Mouse (Mus musculus): ENCODE data around the gene Fbxo33.
"Not testable (repeated sequence)": the region's sequence is repeated elsewhere in the genome, so short reads cannot be mapped to it uniquely, and the experiment has no call there.

Gene Fbxo33

GRCm38 (mm10) chr12:59219325-59220225 is at the start of gene Fbxo33:
Gene Fbxo33 (minus strand): TSS chr12:59219725.
- DNase-seq, result peak; percentile 96 to 97

- no peak for DNase-seq
Observed at GRCm38 (mm10) chr12:59265942-59266231, 46.4 kb upstream of the Fbxo33 start.

- DNase-seq, result peak in 1 of 2 experiments; percentile 2
Observed at GRCm38 (mm10) chr12:59265207-59265941, 45.8 kb upstream of the Fbxo33 start.

GRCm38 (mm10) chr12:59262841-59263240 is 43.3 kb upstream of the Fbxo33 start:
- no peak for DNase-seq

DNA sequence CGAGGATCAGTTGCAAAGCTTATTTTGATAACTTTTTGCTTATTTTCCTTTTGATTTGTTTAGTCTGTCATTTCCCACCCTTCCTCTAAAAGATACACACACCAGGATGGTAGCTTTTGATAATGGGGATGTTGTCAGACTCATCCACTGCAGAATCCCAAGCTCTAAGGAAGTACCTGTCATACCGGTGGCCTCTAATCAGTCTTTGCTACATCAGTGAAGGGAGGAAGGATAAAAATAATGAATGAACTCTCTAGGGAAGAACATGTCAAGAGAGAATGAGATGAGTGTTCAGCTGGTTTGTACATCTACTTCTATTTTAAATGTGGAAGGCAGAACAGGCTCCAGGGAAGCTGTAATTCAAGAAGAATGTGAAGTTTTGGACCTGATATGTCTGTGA is 41.3 kb upstream of the Fbxo33 start:
- DNase-seq, result no peak

- no peak for DNase-seq
Observed at GRCm38 (mm10) chr12:59260362-59260761, 40.8 kb upstream of the Fbxo33 start.

GRCm38 (mm10) chr12:59259015-59259414 is 39.5 kb upstream of the Fbxo33 start:
- DNase-seq, result no peak

DNA sequence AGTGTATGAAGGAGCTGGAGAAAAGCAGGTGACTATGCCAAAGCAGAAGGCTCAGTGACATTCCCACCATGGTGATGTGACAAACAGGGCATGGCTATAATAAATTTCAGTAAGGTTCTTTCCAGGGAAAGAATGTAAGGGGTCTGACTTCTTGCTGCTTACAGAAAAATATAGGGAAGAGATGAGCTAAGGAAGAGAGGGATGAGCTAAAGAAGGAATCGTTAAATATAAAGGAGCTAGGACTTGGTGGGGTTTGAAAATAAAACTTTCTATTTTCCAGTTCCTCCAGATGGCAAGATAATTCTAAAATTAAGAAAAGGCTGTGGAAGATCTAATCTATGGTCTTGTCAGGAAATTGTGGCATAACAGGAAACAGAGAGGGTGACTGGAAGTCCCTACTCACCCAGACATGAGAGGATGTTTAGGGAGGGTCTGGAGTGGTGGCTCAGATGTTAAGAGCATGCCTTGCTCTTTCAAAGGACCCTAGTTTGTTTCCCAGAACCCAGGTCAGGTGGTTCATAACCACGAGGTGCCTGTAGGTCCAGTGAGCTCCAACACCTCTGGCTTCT is 30.8 kb upstream of the Fbxo33 start:
- DNase-seq, result no peak

DNA sequence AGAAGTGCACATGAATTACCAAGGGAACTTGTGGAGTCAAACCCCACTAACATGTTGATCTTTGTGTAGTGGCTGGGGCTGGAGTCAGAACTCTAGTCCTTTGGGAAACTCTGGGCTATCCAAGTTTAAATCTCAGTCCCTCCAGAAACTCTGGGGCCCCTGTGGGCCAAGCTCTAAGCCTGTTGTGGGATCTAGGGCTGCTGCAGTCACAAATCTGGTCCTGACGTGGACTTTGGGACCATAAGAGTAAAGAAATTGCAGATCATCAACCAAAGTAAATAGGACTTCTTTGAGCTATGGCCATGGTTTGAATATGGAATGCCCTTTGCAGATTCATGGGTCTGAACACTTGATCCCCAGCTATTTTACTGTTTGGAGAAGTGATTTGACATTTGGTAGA is 29.4 kb upstream of the Fbxo33 start:
- DNase-seq, result no peak

DNA sequence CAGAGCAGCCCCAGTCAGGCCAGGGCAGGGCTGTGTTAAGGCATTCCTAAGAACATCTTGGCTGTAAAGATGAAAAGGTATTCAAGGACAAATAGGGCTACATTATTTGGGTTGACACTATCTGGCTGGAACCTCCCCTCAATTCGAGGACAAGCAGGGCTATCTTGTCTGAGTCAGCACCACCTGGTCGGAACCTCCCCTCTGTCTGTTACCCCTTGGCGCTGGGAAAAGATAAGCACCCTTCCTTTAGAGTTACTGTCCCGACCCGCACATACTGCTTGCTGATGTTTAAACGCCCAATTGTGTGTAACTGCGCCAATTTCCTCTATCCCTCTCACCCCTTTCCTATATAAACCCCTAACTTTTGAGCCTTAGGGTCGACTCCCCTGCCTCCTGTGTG is 21.5 kb upstream of the Fbxo33 start:
- DNase-seq, result not testable (repeated sequence)

DNA sequence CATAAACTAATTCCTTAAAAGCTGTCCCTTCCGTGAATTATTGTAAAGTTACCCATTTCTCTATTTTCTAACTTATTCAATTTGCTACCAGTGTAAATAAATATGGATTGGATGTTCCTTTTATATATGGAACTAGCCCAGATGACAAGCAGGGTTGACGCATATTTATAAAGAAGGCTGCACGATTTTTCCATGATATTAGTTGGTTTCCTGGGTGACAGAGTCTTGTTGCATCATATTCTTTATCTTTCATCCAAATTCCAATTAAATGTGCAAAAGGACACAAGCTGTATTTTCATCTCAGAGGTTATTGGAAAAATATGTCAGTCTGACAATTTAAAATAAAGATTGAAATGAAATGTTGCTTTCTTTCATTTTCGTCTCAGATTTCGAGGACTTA is 18.9 kb upstream of the Fbxo33 start:
- no peak for DNase-seq

DNA sequence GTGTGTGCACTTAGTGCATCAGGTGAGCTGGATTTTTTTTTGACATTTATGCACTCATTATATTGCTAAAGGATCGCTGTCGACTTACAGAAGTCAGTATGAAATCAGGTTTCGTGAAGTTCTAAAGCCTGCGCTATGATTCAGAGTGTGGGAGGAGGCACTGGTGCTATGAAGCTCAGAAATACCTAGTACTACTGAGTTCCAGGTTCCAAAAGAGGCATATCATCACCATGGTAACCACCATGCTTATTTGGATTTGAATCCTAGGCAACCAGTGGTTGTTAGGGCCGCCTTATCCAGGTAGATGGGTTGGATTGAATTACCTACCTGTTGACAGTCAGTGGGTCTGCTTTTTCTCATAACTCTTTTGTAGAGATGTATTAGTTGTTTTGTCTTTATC is 8.9 kb upstream of the Fbxo33 start:
- no peak for DNase-seq

- DNase-seq, result peak; percentile 14 to 20
Observed at GRCm38 (mm10) chr12:59218640-59219321, 744 bp downstream of the Fbxo33 start.

- DNase-seq, result no peak
Observed at GRCm38 (mm10) chr12:59217331-59217730, 2.2 kb downstream of the Fbxo33 start.

GRCm38 (mm10) chr12:59216676-59217266 is 2.8 kb downstream of the Fbxo33 start:
- DNase-seq, result no peak

GRCm38 (mm10) chr12:59216176-59216575 is 3.3 kb downstream of the Fbxo33 start:
- no peak for DNase-seq

DNA sequence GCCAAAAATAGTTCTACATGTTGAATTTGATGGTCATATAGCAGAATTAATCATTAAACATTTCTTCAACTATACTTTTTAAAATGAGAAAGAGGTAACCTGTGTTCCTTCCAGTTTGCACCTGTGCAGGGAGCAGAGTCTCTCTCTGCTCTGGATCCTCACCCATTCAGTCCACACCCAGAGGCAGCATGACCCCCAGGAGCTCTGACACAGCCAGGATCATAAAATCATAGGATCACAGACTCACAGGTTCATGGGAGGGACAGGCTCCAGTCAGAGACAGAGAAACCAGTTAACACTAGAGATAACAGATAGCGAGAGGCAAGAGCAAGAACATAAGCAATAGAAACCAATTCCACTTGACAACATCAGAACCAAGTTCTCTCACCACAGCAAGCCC is 11.7 kb downstream of the Fbxo33 start:
- DNase-seq, result no peak

- DNase-seq, result no peak
Observed at GRCm38 (mm10) chr12:59207000-59207390, 12.5 kb downstream of the Fbxo33 start.

GRCm38 (mm10) chr12:59206208-59206999 is 13.1 kb downstream of the Fbxo33 start:
- no peak for DNase-seq

GRCm38 (mm10) chr12:59205571-59205970 is 14.0 kb downstream of the Fbxo33 start:
- DNase-seq, result no peak

DNA sequence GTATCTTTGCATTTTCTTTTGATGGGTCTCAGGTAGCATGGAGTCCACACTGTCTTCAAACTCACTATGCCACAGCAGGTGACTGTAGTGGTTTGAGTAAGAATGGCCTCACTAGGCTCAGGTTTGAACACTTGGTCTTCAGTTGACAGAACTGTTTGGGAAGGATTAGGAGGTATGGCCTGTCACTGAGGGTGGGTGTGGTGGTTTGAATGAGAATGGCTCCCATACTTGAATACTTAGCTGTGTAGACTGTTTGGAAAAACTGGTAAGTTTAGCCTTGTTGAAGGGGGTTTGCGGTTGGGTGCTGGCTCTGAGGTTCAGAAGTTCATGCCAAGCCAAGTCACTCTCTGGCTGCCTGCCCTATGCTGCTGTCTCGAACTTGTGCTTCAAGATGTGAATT is 20.2 kb downstream of the Fbxo33 start:
- DNase-seq, result no peak

DNA sequence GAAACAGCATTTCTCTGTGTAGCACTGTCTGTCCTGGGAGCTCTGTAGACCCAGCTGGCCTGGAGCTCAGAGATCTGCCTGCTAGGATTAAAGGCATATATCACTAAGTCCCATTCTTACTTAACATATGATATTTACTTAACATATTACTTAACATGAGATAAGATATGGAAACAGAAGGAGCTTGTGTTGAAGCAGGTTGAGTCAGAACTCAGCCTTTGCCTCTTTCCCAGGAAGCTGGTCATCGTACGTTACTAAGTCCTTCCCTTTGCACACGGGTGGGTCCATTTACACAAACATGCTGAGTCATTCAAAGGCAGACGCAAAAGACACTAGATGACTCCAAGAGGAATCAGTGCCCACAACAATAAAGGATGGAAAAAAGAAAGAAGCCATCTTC is 20.8 kb downstream of the Fbxo33 start:
- DNase-seq, result no peak
